Mouse (Mus musculus): ENCODE results near the gene Dtd2. TPM values are rescaled to one million over a fixed set of nuclear protein-coding genes. Genes with fewer than 3 reads are reported as not detected.

Gene Dtd2
- polyA plus RNA-seq (2015; fragmentation: Nextera tagmentation; extraction: Ambion mirVana), result 20.8 and 22.7 TPM in 2 replicates

GRCm38 (mm10) chr12:52005877-52006632, at the start of gene Dtd2:
Gene Dtd2 (minus strand): TSS chr12:52006501.
- H3K9ac ChIP-seq, result peak within 1 kb of the TSS; percentile 77
- WGBS, result 3% methylated on average over 46 of the region's 46 CpGs

GRCm38 (mm10) chr12:52049324-52049723, 43.0 kb upstream of the Dtd2 start:
- ATAC-seq (ENCODE audit: low FRiP score, low read depth), result no peak
- no peak overlapping the region for H3K9ac ChIP-seq
- H3K36me3 ChIP-seq, result no peaks in the 10 kb centered on the region
- no peaks in the 10 kb centered on the region for H3K4me1 ChIP-seq
- H3K4me2 ChIP-seq (replicated peaks), result no peak overlapping the region
- 62% methylated on average over 2 of the region's 2 CpGs for WGBS
- no peaks in the 10 kb centered on the region for H3K27me3 ChIP-seq
- no peak overlapping the region for H3K4me3 ChIP-seq
- no peak overlapping the region for H3K27ac ChIP-seq
- no peaks in the 10 kb centered on the region; the same call in 1 of the 2 replicates for H3K9me3 ChIP-seq

More at GRCm38 (mm10) chr12:52005877-52006632, at the start of gene Dtd2:
- no peaks in the 10 kb centered on the region for H3K9me3 ChIP-seq
- peak; percentile 96 for ATAC-seq (ENCODE audit: low FRiP score, low read depth)
- no peak within 1 kb of the TSS for H3K27ac ChIP-seq
- H3K36me3 ChIP-seq, result no peaks in the 10 kb centered on the region
- no peaks in the 10 kb centered on the region for H3K27me3 ChIP-seq
- 0 out of 2 replicates have a peak, but pooled peaks cover 3% of the 10 kb centered on the region for H3K4me1 ChIP-seq
- peak within 1 kb of the TSS; percentile 68 for H3K4me2 ChIP-seq (replicated peaks)
- peak within 1 kb of the TSS; percentile 71 for H3K4me3 ChIP-seq

- 86% methylated on average over 4 of the region's 4 CpGs for WGBS
- ATAC-seq (ENCODE audit: low FRiP score, low read depth), result no peak
Measured at GRCm38 (mm10) chr12:52046371-52046770, 40.1 kb upstream of the Dtd2 start.

GRCm38 (mm10) chr12:52042818-52043336, 36.6 kb upstream of the Dtd2 start:
- no peak overlapping the region for H3K4me3 ChIP-seq
- no peaks in the 10 kb centered on the region for H3K4me1 ChIP-seq
- H3K4me2 ChIP-seq (replicated peaks), result no peak overlapping the region
- no peak for ATAC-seq (ENCODE audit: low FRiP score, low read depth)
- H3K27ac ChIP-seq, result no peak overlapping the region
- H3K27me3 ChIP-seq, result no peaks in the 10 kb centered on the region
- 0 out of 2 replicates have a peak, but pooled peaks cover 4% of the 10 kb centered on the region for H3K9me3 ChIP-seq
- H3K36me3 ChIP-seq, result no peaks in the 10 kb centered on the region
- 75% methylated on average over 10 of the region's 10 CpGs for WGBS
- no peak overlapping the region for H3K9ac ChIP-seq

More at GRCm38 (mm10) chr12:52046371-52046770, 40.1 kb upstream of the Dtd2 start:
- Histone ChIP-seq H3K4me2 (replicated peaks) (no peak overlapping the region), H3K9ac (no peak overlapping the region), H3K27ac (no peak overlapping the region), H3K36me3 (no peaks in the 10 kb centered on the region), H3K4me3 (no peak overlapping the region), H3K4me1 (no peaks in the 10 kb centered on the region), H3K27me3 (no peaks in the 10 kb centered on the region), H3K9me3 (peaks cover 4% of the 10 kb centered on the region; the same call in 1 of the 2 replicates)

- Histone ChIP-seq H3K9me3 (0 out of 2 replicates have a peak, but pooled peaks cover 4% of the 10 kb centered on the region), H3K4me2 (replicated peaks) (no peak overlapping the region), H3K4me1 (no peaks in the 10 kb centered on the region), H3K27me3 (no peaks in the 10 kb centered on the region), H3K9ac (no peak overlapping the region), H3K4me3 (no peak overlapping the region), H3K36me3 (no peaks in the 10 kb centered on the region), H3K27ac (no peak overlapping the region)
- ATAC-seq (ENCODE audit: low FRiP score, low read depth), result 0 out of 2 replicates have a peak, but pooled peaks have one; percentile 32
- WGBS, result 44% methylated on average over 3 of the region's 3 CpGs
Measured at GRCm38 (mm10) chr12:52038352-52038751, 32.1 kb upstream of the Dtd2 start.

- WGBS, result 84% methylated on average over 3 of the region's 3 CpGs
- no peak for ATAC-seq (ENCODE audit: low FRiP score, low read depth)
- Histone ChIP-seq H3K4me1 (no peaks in the 10 kb centered on the region), H3K27me3 (no peaks in the 10 kb centered on the region), H3K9me3 (no peaks in the 10 kb centered on the region), H3K9ac (no peak overlapping the region), H3K4me3 (no peak overlapping the region), H3K4me2 (replicated peaks) (no peak overlapping the region), H3K36me3 (no peaks in the 10 kb centered on the region), H3K27ac (no peak overlapping the region)
Measured at GRCm38 (mm10) chr12:52034956-52035355, 28.7 kb upstream of the Dtd2 start.

- Histone ChIP-seq H3K9me3 (no peaks in the 10 kb centered on the region), H3K27ac (no peak overlapping the region), H3K27me3 (no peaks in the 10 kb centered on the region), H3K4me1 (no peaks in the 10 kb centered on the region), H3K36me3 (no peaks in the 10 kb centered on the region), H3K9ac (no peak overlapping the region), H3K4me2 (replicated peaks) (no peak overlapping the region), H3K4me3 (no peak overlapping the region)
- 85% methylated on average over 6 of the region's 6 CpGs for WGBS
- ATAC-seq (ENCODE audit: low FRiP score, low read depth), result no peak
Measured at GRCm38 (mm10) chr12:52032276-52032675, 26.0 kb upstream of the Dtd2 start.

- Histone ChIP-seq H3K27me3 (no peaks in the 10 kb centered on the region), H3K36me3 (no peaks in the 10 kb centered on the region), H3K4me3 (no peak within 1 kb of the TSS), H3K9me3 (no peaks in the 10 kb centered on the region), H3K27ac (no peak within 1 kb of the TSS), H3K4me2 (replicated peaks) (no peak within 1 kb of the TSS), H3K9ac (no peak within 1 kb of the TSS), H3K4me1 (no peaks in the 10 kb centered on the region)
- 95% methylated on average over 3 of the region's 3 CpGs for WGBS
- ATAC-seq (ENCODE audit: low FRiP score, low read depth), result no peak
Measured at GRCm38 (mm10) chr12:52027963-52028362, 21.7 kb upstream of the Dtd2 start, which contains the start of gene Gpr33. Gene Gpr33 (minus strand): TSS chr12:52028063.

GRCm38 (mm10) chr12:52014494-52015029, 8.3 kb upstream of the Dtd2 start:
- no peak overlapping the region for H3K27ac ChIP-seq
- no peaks in the 10 kb centered on the region for H3K4me1 ChIP-seq
- H3K4me3 ChIP-seq, result no peak overlapping the region
- no peaks in the 10 kb centered on the region for H3K27me3 ChIP-seq
- no peaks in the 10 kb centered on the region for H3K9me3 ChIP-seq
- no peak overlapping the region for H3K9ac ChIP-seq
- no peak for ATAC-seq (ENCODE audit: low FRiP score, low read depth)
- H3K4me2 ChIP-seq (replicated peaks), result no peak overlapping the region
- H3K36me3 ChIP-seq, result no peaks in the 10 kb centered on the region
- WGBS, result 80% methylated on average over 7 of the region's 7 CpGs

GRCm38 (mm10) chr12:52014044-52014443, 7.7 kb upstream of the Dtd2 start:
- Histone ChIP-seq H3K27ac (no peak overlapping the region), H3K9me3 (no peaks in the 10 kb centered on the region), H3K9ac (no peak overlapping the region), H3K4me3 (no peak overlapping the region), H3K27me3 (no peaks in the 10 kb centered on the region), H3K4me1 (no peaks in the 10 kb centered on the region), H3K36me3 (no peaks in the 10 kb centered on the region), H3K4me2 (replicated peaks) (no peak overlapping the region)
- no peak for ATAC-seq (ENCODE audit: low FRiP score, low read depth)
- WGBS, result 85% methylated on average over 11 of the region's 11 CpGs

GRCm38 (mm10) chr12:52013274-52013673, 7.0 kb upstream of the Dtd2 start:
- H3K9me3 ChIP-seq, result no peaks in the 10 kb centered on the region
- no peaks in the 10 kb centered on the region for H3K36me3 ChIP-seq
- H3K9ac ChIP-seq, result no peak overlapping the region
- H3K4me1 ChIP-seq, result no peaks in the 10 kb centered on the region
- H3K27me3 ChIP-seq, result no peaks in the 10 kb centered on the region
- no peak for ATAC-seq (ENCODE audit: low FRiP score, low read depth)
- no peak overlapping the region for H3K4me3 ChIP-seq
- H3K4me2 ChIP-seq (replicated peaks), result no peak overlapping the region
- H3K27ac ChIP-seq, result no peak overlapping the region
- WGBS, result 18% methylated on average over 9 of the region's 9 CpGs

GRCm38 (mm10) chr12:52012159-52012558, 5.9 kb upstream of the Dtd2 start:
- no peak overlapping the region for H3K4me3 ChIP-seq
- no peak overlapping the region for H3K27ac ChIP-seq
- H3K4me1 ChIP-seq, result no peaks in the 10 kb centered on the region
- H3K27me3 ChIP-seq, result no peaks in the 10 kb centered on the region
- WGBS, result 65% methylated on average over 8 of the region's 8 CpGs
- no peak overlapping the region for H3K4me2 ChIP-seq (replicated peaks)
- H3K9me3 ChIP-seq, result no peaks in the 10 kb centered on the region
- ATAC-seq (ENCODE audit: low FRiP score, low read depth), result no peak
- H3K36me3 ChIP-seq, result no peaks in the 10 kb centered on the region
- H3K9ac ChIP-seq, result no peak overlapping the region
